Mouse (Mus musculus) small intestine, adult 2 months (tissue): Measurements from ENCODE around the gene Syt9. TPM values are rescaled to one million over a fixed set of nuclear protein-coding genes. Genes with fewer than 3 reads are reported as not detected.

Source experiments
- H3K27ac ChIP-seq: fragments of 200-500 bp; 2 replicates; pipeline ENCODE4 v1.5.1; 2012; ENCODE audit warnings: low read depth, low read length, control low read depth, inconsistent platforms; ENCODE audit not compliant: insufficient read depth
- H3K27me3 ChIP-seq: fragments of 200-500 bp; 2 replicates; pipeline ENCODE4 v1.6.1; 2012; ENCODE audit warnings: mild to moderate bottlenecking, moderate library complexity, low read length, inconsistent platforms; ENCODE audit not compliant: control insufficient read depth, insufficient read depth
- H3K36me3 ChIP-seq: fragments of 200-500 bp; 2 replicates; pipeline ENCODE4 v1.6.1; 2012; ENCODE audit warnings: mild to moderate bottlenecking, low read length, control low read depth, inconsistent platforms; ENCODE audit not compliant: control insufficient read depth, insufficient read depth
- H3K4me1 ChIP-seq: fragments of 200-500 bp; 2 replicates; pipeline ENCODE4 v1.6.1; 2012; ENCODE audit warnings: low read length, inconsistent platforms, mixed read lengths; ENCODE audit not compliant: control insufficient read depth, insufficient read depth, insufficient read length
- H3K4me3 ChIP-seq: fragments of 200-500 bp; 2 replicates; pipeline ENCODE4 v1.5.1; 2012; ENCODE audit warnings: low read depth, mild to moderate bottlenecking, control low read depth, inconsistent platforms, low read length, moderate library complexity
- CTCF ChIP-seq: fragments of 200-500 bp; IDR thresholded peaks from 2 replicates; pipeline ENCODE4 v1.5.1; 2012; ENCODE audit warnings: low read depth, mild to moderate bottlenecking, control low read depth, inconsistent platforms, low read length, moderate library complexity, mixed read lengths; ENCODE audit not compliant: insufficient replicate concordance, insufficient read length; ENCODE audit errors: extremely low read depth
- POLR2A ChIP-seq: fragments of 200-500 bp; IDR thresholded peaks from 2 replicates; pipeline ENCODE4 v1.6.1; 2012; ENCODE audit warnings: low read depth, mild to moderate bottlenecking, control low read depth, inconsistent platforms, low read length, moderate library complexity
- WGBS: fragments of 180-500 bp; shearing (Covaris S2); methylation state at CpG from one replicate; pipeline ENCODE4 v1.1.7; 2018; 5-methylcytosine and 5-hydroxymethylcytosine counted together
- polyA plus RNA-seq: library from polyadenylated mRNA; depleted of rRNA; stranded (reverse); fragments of >200 nt; gene quantifications from 2 replicates; pipeline ENCODE4 v1.2.3, GENCODE M21; 2012

The Syt9 gene
- polyA plus RNA-seq, 1 experiment, result 0.28 TPM

DNA sequence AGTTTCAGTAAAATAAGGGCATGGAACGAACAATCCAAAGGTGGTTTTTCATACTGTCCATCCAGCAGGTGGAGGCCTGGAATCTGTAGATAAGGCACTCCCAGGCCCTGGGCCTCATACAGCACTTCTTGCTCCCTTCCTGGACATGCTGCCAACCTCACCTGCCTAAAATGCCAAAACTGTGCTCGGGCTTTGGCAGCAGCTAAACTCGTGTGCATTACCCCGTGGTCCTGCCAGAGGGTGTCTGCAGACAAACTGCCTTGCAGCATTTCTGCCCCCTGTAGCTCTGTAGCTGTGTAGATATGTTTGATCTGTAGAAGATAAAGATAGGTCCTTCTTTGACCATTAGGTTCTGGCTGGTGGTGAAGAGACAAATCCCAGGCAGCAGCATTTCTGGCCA is 198.4 kb downstream of the Syt9 start:
- Histone ChIP-seq H3K4me1 (no peaks in the 10 kb centered on the region), H3K4me3 (no peak overlapping the region), H3K27me3 (no peaks in the 10 kb centered on the region), H3K36me3 (no peaks in the 10 kb centered on the region), H3K27ac (no peak overlapping the region)
- 18% methylated on average over 4 of the region's 4 CpGs for WGBS
- TF ChIP-seq POLR2A (no peak), CTCF (no peak)

DNA sequence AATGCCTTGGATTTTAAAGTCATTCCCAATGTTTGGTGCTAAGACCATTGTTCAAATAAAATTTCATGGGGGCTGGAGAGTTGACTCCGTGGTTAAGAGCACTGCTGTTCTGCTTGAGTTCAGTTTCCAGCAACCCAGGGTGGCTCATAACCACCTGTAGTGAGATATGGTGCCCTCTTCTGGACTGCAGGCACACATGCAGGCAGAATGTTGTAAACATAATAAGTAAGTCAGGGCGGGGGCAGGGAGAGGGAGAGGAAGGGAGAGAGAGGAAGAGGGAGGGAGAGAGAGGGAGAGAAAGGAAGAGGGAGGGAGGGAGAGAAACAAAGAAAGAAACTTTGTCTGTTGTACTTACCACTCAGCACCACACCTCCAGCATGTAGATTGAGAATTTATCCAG is 203.3 kb downstream of the Syt9 start:
- Histone ChIP-seq H3K27me3 (no peaks in the 10 kb centered on the region), H3K36me3 (no peaks in the 10 kb centered on the region), H3K27ac (no peak overlapping the region), H3K4me3 (no peak overlapping the region), H3K4me1 (no peaks in the 10 kb centered on the region)
- peak; percentile 9; the same call in 1 of the 2 replicates for TF ChIP-seq CTCF
- no peak for TF ChIP-seq POLR2A
- 63% methylated on average over 2 of the region's 2 CpGs for WGBS

DNA sequence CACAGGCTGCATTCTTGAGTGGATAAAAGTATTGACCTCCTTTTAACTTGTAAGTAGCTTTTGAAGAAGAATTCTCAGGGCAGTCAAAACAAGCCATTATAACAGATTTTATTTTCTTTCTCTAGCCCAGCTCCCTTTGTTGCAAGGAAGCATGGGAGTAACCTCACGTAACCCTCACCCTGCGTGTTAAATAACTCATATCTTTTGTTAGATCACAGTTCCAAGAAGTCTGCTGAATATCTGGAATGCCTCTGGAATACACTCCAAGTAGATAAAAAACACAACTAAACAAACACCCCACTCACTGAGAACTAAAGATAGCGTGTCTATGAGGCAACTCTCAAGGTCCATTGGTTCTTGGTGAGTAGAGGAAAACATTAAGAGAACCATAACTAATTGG is 203.7 kb downstream of the Syt9 start:
- Histone ChIP-seq H3K27ac (no peak overlapping the region), H3K4me3 (no peak overlapping the region), H3K36me3 (no peaks in the 10 kb centered on the region), H3K27me3 (no peaks in the 10 kb centered on the region), H3K4me1 (no peaks in the 10 kb centered on the region)
- 48% methylated on average over 3 of the region's 3 CpGs for WGBS
- no peak for TF ChIP-seq CTCF
- no peak for TF ChIP-seq POLR2A

DNA sequence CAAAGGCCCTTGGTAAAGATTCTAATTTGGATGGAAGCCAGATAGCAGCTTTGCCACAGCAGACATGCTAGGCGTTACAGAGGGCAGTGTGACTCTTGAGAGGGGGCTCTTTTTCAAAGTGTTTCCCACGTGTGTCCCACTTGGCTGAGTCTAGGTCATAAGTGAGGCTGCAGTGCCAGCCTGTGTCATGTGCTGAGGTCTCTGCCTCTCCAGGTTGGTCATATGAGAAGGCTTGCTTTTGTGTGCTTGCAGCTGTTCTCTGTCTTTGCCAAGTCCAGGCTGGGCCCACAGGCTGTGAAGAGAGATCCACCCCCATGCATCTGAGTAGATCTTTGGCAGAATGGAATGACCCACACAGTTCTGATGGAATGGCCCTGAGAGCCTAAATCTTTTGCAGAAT is 222.1 kb downstream of the Syt9 start:
- Histone ChIP-seq H3K4me3 (no peak overlapping the region), H3K36me3 (no peaks in the 10 kb centered on the region), H3K27me3 (no peaks in the 10 kb centered on the region), H3K27ac (no peak overlapping the region), H3K4me1 (peaks cover 6% of the 10 kb centered on the region; the same call in 1 of the 2 replicates)
- 49% methylated on average over 2 of the region's 2 CpGs for WGBS
- no peak for TF ChIP-seq CTCF
- no peak for TF ChIP-seq POLR2A

DNA sequence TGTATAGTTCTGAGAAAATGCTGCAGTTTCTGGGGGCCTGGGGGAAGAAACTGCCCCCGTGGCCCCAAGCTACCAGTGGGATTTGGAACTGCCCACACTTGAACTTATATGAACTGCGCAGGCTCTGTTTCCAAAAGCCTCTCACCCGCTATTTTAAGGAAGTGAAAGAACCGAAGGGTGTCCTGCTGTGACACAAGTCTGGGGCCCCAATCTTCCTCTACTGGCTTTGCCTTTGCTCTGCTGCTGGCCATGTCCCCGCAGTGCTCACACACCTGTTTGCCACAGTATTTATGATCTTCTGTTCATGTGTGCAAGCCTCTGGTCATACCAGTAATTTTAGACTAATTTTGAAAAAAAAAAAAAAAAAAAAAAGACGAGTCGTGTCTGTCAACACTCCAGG is 223.4 kb downstream of the Syt9 start:
- H3K36me3 ChIP-seq, result no peaks in the 10 kb centered on the region
- no peak for TF ChIP-seq POLR2A
- no peak for TF ChIP-seq CTCF
- peak overlapping the region; percentile 92 for H3K27ac ChIP-seq
- H3K4me3 ChIP-seq, result no peak overlapping the region
- peaks cover 6% of the 10 kb centered on the region; the same call in 1 of the 2 replicates for H3K4me1 ChIP-seq
- no peaks in the 10 kb centered on the region for H3K27me3 ChIP-seq
- WGBS, result 32% methylated on average over 7 of the region's 7 CpGs

DNA sequence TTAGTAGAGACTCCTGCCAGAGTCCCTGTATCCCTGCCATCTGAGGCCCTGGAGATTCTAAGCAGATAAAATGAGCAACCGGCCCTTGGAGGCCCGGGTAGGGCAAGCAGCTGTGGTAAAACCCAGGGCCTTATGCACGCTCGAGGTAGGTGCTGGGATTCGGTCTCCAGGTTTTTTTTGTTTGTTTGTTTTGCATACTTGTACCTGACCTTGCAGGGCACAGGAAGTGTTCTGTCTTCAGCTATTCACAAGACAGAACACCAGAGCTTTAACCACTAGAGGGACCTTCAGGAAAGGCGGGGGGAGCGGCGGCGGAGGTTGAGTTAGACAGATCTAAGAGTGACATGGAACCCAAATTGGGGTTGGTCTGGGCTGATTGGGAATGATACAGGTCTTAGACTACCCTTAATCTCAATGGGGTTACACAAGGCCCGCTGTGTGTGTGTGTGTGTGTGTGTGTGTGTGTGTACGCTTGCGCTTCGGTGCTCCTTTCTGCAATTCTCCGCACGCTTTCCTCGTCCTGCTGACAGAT is 223.9 kb downstream of the Syt9 start:
- WGBS, result under 1% methylated on average over 16 of the region's 16 CpGs
- Histone ChIP-seq H3K4me1 (peaks cover 6% of the 10 kb centered on the region; the same call in 1 of the 2 replicates), H3K27me3 (no peaks in the 10 kb centered on the region), H3K27ac (peak overlapping the region; percentile 92), H3K4me3 (peak overlapping the region; percentile 82), H3K36me3 (no peaks in the 10 kb centered on the region)
- TF ChIP-seq POLR2A (no peak), CTCF (peak; percentile 77; the same call in 1 of the 2 replicates)

DNA sequence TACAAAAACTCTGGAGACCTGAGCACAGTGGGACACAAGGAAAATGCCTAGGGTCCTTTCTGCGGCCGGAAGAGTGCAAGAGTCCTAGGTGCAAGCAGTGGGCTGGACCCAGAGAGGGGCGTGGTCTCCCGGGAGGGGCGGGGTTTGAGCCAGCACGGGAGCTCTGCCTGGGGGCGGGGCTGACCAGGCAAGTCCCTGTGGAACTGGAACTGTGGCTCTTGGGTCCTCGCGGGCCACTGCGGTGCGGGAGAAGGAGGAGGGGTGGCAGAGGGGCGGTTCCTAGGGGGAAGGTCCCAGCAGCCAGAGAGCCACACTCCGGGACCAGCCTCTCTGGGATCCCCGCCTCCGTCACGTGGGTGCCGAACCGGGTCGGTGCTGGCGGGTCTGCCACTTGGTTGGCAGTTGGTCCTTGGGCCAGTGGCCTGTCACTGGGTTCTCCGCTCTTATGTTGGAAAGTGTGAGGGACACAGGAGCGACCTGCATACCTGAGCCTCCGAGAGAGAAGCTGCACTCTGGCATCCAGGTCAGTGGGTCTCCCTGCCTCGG is 224.4 kb downstream of the Syt9 start, which contains the start of gene Ppfibp2:
Gene Ppfibp2, plus strand, starts transcription at position 351 of the 546 bp plus-strand sequence.
- under 1% methylated on average over 24 of the region's 24 CpGs for WGBS
- Histone ChIP-seq H3K27me3 (no peaks in the 10 kb centered on the region), H3K36me3 (no peaks in the 10 kb centered on the region), H3K27ac (peak within 1 kb of the TSS; percentile 92), H3K4me3 (peak within 1 kb of the TSS; percentile 82), H3K4me1 (peaks cover 6% of the 10 kb centered on the region; the same call in 1 of the 2 replicates)
- no peak for TF ChIP-seq POLR2A
- TF ChIP-seq CTCF, result no peak
